Mouse (Mus musculus): Measurements from ENCODE around the gene Magi2.
A peak's percentile ranks its signal among the peaks of the same experiment; 100 is the strongest.

Magi2 gene

DNA sequence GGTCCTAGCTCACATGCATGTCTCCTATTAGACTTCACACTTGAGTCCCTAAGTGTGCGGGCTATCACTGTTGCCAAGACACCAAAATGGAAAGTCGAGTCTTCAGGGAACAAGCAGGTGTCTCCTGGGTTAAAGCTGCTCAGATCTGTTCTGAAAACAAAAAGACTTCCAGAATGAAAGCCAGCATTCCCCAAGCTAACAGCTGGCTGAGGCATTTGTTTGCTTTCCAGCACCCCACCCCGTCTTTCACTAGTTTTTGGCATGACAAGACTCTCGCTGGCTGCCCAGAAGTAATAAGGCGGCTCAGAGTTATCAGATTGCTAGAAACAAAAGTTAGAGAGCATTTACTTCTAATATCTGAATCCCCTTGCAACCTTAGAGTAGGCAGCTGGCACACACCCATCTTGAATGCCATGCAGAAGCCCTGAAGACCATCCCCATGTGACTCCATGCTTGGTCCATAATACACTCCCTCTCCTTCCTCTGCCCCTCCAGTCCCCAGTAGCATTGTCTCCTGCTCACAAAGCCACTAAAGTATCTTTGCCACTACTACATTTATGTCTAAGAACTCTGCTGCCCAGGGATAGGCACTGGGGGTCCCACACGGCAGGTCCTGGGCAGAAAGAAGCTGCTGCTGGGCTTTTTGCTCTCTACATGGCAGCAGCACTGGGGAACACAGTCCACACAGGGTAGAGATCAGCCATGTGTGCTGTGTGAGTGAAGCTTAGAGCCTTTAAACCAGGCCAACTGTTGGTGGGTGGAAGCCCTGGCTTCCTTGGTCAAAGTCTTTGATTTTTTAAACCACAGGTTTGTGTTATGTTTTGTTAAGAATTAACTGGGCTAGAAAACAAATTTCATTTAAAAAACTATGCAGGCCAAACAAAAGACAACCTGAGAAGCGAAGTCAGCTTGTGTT lies 1394.0 kb downstream of the Magi2 start:
- DNase-seq, result peak; percentile 65

DNA sequence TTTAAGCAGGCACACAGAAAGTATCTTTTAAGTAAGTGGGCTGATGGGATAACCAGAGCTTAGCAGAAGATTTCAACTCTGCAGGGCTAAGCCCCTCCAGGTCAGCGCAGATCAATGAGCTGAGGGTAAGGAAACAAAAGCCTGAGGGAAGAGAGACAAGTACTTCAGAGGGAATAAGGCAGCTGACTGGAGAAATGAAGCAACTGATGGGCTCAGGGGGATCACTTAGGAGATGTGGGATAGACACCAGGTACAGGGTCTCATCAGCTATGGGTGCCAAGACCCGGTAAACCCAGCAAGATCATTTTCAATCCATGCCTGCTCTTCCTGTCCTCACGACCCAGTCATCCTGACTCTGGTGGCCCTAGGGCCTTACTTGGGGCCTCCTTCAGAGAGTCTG lies 1395.6 kb downstream of the Magi2 start:
- DNase-seq, result peak; percentile 69

- DNase-seq, result peak; percentile 42
Observed at GRCm38 (mm10) chr5:20622837-20623573, 1396.2 kb downstream of the Magi2 start.

GRCm38 (mm10) chr5:20625117-20625516 lies 1398.3 kb downstream of the Magi2 start:
- DNase-seq, result peak; percentile 64

DNA sequence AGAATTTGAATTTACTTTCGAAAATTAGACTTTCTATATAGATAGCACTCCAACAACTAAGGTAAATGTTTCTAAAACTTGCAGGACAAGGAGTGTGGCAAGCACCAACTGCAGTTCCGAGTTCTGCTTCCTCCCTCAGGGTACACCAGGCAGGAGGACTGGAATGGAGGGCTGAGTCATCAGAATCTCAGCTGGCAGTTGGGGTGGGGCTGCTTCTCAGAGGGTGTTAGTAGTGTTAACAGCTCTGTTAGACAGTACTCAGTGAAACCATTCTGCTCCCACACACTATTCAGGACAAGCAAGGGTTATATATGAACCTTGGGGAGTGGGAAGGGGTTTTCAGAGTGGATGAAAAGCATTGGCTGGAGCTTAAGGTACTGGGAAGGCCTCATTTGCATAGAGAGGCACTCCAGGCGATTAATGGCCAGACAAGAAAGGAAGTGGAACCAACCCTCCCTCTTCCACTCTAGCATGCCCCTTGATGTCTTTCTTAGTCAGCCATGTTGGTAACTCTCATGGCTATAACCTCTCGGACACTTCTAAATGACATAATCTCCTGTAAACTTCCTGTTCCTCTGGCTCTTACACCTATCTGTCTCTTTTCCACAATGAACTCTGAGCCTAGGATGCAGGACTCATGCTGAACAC lies 1402.2 kb downstream of the Magi2 start:
- peak; percentile 85 for DNase-seq

DNA sequence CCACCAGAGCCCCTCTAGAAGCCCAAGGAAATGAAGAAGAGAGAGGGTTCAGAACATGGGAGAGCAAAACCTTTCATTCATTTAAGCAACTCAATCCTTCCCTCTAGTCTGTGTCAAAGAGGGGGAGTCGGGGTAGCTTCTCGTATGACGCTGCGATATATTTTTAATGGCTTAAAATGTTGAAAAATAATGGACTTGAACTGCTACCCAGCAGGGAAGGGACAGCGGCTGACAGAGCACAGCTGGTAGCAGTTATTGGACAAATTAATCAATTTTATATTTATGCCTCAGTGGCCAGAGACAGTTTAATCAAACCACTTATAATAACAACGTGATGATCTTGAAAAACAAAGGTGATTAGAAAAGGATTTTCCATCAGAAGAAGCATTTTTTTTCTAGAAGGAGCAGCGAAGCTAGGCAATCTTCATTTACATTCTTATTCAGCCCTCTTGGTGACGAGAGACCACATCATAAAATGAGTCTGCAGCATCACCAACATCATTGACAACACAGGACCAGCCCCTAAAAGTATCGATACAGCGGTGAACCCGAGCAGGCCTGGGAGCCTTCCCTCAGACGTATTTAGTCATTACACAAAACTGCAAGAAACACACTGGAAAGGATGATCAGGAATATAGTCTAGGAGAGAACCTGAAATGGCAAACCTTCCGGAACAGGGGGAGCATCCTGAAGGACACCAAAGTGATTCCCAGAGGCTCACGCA lies 1407.4 kb downstream of the Magi2 start:
- DNase-seq, result no peak

GRCm38 (mm10) chr5:20634822-20635221 lies 1408.0 kb downstream of the Magi2 start:
- peak; percentile 60 for DNase-seq

DNA sequence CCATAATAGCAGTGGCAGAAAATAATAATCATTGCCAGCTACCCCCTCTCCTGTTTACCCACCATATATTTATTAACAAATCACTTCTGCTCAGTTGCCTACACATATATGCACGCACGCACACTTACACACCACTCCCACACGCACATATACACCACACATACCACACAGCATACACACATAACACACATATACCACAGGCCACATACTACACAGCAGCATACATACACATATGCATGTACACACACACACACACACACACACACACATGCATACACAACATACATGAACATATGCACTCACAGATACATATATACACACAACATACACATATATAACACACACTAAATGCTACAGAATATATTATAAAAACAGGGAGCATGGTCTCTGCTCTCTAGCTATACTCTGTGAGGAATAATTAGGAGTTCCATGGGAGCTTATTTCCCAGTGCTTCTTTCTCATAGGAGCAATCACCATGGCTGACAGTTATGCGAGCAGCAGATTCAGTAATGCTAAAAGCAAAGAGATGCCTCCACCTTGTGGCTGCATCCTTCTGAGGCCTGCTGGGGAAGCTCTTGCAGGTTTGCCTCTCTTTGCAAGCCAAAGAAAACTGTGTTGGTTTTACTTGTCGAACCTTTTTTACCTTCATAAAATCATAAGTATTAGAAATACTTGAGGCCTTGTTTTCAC lies 1410.6 kb downstream of the Magi2 start:
- DNase-seq, result peak; percentile 50

DNA sequence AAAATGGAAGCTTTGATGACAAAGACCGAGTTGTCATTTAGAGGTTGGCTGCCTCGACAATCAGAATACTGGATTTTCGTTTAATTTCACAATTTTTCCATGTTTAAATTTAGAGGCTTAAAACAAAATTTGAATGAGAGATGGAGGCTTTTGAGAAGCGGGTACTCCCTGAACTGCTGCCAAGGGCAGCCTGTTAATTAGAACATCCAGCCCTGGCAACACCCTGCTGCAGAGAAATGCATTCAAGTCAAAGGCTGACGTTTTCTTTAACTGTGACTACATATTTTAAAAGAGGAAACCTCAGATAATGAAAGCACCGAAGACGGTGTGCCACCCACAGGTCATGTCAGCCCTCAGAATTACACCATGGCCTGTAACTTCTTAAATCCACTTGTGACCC lies 1415.4 kb downstream of the Magi2 start:
- peak; percentile 77 for DNase-seq

GRCm38 (mm10) chr5:20643741-20644140 lies 1416.9 kb downstream of the Magi2 start:
- DNase-seq, result peak; percentile 66

DNA sequence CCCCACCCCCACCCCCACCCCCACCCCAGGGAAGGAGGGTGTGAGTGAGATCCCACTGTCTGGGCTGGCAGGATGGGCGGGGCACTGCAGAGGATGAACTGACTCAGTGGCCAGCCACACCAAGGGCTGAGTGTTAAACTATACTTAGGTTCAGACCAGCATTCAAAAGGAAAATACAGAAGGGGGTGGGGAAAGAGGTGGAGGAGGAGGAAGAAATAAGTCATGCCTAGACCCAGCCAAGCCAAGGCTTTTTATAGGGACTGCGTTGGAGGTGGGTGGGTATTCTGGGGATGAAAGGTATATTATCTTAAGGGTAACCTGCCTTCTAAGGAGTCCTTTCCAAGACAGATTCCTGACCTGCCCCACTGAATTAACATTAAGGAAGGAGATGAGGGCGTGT lies 1420.1 kb downstream of the Magi2 start:
- DNase-seq, result no peak

- DNase-seq, result peak; percentile 66
Observed at GRCm38 (mm10) chr5:20653425-20654185, 1426.8 kb downstream of the Magi2 start.

GRCm38 (mm10) chr5:20654766-20655472 lies 1428.1 kb downstream of the Magi2 start:
- DNase-seq, result peak; percentile 79

GRCm38 (mm10) chr5:20657056-20657455 lies 1430.2 kb downstream of the Magi2 start:
- DNase-seq, result no peak

GRCm38 (mm10) chr5:20667601-20668000 lies 1440.8 kb downstream of the Magi2 start:
- peak; percentile 84 for DNase-seq

DNA sequence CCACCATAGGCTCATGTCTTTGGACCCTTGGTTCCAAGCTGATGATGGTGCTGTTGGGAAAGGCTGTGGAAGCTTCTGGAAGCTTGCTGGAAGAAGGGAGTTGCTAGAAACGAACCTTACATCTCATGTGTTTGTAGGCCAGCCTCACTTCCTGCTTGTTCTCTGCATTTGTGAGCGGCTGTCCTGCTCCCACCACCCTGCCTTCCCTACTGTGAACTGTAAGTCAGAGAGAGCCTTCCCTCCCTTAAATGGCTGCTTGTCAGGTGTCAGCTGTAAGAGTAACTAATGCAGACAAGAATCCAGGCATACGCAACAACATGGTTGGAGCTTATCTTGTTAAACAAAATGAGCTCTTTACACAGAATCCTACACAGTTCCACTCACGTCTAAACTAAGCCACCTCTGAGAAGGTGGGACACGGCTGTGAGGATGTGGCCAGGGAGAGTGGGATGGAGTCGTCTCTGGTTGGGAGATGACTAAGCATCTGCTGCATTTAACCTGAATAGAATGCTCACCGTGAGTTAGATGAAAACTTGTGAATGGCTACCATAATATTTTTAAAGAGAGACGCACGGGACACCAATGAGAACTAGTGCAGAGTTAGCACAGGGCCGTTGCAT lies 1442.0 kb downstream of the Magi2 start:
- DNase-seq, result peak; percentile 80

GRCm38 (mm10) chr5:20669456-20669855 lies 1442.6 kb downstream of the Magi2 start:
- peak; percentile 58 for DNase-seq

DNA sequence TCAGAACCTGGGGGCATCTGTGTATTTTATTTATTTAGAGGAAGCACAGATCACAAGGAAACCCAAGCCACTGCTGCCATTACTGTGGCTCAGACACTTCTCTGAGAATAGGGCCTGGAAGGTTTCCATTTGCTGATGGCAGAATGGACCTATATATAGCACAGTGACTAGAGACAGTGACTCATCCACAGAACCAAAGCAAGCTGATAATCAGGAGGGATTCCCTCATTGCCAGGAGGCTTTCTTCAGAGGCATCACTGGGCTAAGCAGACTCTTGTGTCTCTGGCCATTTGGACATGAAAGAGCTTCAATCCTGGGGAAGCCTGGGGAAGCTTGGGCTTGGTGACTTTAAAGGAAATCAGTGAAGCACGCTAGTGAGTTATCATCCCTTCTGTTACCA lies 1445.0 kb downstream of the Magi2 start:
- DNase-seq, result peak; percentile 91

- DNase-seq, result peak; percentile 92
Observed at GRCm38 (mm10) chr5:20674523-20674922, 1447.7 kb downstream of the Magi2 start.

- peak; percentile 72 for DNase-seq
Observed at GRCm38 (mm10) chr5:20675163-20675665, 1448.4 kb downstream of the Magi2 start.
